Mouse (Mus musculus): ENCODE measurements around the gene Hoxc10.

Hoxc10 gene

DNA sequence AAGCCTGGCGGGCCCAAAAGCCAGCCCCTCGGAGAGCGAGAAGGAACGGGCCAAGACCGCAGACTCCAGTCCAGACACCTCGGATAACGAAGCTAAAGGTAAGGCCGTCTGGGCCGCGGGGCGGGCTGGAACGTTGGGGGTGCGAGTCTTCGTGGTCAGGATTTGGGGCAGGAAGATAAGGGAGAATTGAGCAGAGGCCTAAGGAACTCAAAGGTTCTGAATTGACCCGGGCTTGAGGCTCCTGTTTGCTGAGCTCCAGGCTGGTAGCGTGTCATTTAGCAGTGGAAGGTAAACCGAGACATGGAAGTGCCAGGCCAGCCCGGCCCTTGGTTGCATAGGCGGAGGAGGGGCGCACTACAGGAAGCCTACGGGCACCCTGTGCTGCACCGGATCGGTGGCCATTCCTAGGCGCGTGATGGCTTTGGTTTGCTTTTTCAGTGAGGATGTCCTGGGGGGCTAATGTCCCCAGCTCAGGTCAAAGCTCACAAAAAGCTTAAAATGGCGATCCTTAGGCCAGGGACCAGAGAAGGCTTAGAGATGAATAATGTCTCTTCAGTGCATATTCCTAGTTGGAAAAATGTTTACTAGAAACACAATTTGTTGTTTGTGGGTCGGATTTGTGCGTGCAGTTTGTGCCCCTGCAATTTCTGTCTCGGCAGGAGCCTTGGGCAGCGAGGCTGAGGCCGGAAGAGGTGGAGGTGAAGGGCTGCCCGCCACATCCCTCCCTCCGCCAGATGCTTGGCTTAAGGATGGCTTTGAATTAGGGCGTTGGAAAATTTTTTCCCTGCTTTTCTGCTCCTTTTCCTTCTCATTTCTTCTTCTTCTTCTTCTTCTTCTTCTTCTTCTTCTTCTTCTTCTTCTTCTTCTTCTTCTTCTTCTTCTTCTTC lies 1.2 kb downstream of the Hoxc10 start:
- DNase-seq (ENCODE audit: low spot score) = no peak

DNA sequence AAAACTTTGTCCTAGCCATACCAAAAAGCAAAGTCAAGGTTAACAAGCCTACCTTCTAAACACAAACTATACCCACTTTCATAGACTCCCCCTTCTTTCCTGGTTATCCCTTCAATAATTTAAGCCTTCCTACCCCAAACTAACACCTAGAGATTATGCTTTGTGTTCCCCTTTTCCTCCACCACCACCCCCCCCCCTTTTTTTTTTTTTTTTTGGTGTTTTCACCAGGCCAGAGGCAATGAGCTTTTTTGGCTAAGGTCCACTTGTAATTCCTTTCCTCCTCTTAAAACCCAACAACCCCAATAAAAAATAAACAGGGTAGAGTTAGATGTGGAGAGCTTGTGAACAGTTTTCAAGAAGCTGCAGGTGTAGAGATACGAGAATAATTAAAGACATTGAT lies 2.7 kb downstream of the Hoxc10 start:
- no peak for DNase-seq (ENCODE audit: low spot score)

GRCm38 (mm10) chr15:102970740-102971139 lies 4.1 kb downstream of the Hoxc10 start:
- no peak for DNase-seq (ENCODE audit: low spot score)

DNA sequence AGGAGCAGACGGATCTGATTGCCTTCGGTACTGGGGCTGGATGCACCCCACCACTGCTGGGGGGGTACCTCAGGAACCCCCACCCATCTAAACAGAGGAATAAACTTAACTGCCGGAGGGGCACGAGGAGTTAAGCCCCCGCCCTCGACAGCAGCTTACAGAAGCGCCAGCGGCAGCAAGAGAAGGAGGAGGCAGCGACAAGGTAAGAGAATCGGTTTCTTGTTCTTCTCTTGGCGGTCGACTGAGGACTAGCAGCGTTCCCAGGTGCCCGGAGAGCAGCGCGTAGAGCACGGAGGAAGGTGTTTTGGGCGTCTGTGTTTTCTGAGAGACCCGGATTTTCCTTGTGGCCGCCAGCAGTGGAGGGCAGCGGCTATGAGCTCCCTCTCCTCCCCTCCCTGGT lies 5.7 kb downstream of the Hoxc10 start:
- DNase-seq (ENCODE audit: low spot score) = no peak

DNA sequence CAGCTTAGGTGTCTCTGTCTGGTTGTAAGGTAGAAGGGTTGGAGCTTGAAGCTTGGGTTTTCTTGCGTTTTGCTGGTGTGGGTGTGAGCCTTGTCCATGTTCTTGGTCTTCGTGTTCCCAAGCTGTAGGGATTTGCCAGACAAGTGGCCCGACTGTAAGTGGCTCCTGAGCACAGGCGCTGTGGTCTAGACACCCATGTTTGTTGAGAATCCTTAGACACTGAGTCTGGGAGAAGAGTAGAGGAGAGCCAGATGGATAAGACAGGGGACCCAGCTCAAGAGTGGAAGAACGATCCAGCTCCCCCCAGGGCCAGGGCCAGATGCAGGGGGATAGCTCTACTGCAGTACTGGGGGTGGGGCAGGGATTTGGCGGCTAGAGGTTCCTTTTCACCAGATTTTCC lies 6.2 kb downstream of the Hoxc10 start:
- no peak for DNase-seq (ENCODE audit: low spot score)

- no peak for DNase-seq (ENCODE audit: low spot score)
Measured at GRCm38 (mm10) chr15:102975034-102975433, 8.4 kb downstream of the Hoxc10 start.

GRCm38 (mm10) chr15:102975688-102976111 lies 9.1 kb downstream of the Hoxc10 start:
- DNase-seq (ENCODE audit: low spot score) = no peak

DNA sequence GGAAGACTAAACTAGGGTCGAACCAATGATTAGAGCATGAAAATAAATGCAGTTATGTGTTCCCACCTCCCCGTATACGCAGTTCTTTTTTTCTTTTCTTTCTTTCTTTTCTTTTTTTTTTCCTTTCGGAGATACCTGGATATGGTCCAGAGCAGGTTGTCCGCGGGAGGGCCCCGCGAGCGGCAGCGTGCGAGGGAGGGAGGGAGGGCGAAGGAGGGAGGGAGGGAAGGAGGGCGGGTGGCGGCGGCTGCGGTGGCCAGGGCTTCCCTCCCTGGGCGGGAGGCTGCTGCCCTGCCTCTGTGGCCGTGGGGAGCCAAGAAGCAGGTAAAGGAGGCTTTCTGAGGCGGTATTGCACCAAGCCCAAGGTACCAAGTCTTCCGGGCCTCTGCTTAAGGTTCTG lies 9.6 kb downstream of the Hoxc10 start, which contains the start of gene Hoxc9:
Hoxc9 (plus strand) TSS at position 269 of the 400 bp plus-strand sequence.
- no peak for DNase-seq (ENCODE audit: low spot score)

DNA sequence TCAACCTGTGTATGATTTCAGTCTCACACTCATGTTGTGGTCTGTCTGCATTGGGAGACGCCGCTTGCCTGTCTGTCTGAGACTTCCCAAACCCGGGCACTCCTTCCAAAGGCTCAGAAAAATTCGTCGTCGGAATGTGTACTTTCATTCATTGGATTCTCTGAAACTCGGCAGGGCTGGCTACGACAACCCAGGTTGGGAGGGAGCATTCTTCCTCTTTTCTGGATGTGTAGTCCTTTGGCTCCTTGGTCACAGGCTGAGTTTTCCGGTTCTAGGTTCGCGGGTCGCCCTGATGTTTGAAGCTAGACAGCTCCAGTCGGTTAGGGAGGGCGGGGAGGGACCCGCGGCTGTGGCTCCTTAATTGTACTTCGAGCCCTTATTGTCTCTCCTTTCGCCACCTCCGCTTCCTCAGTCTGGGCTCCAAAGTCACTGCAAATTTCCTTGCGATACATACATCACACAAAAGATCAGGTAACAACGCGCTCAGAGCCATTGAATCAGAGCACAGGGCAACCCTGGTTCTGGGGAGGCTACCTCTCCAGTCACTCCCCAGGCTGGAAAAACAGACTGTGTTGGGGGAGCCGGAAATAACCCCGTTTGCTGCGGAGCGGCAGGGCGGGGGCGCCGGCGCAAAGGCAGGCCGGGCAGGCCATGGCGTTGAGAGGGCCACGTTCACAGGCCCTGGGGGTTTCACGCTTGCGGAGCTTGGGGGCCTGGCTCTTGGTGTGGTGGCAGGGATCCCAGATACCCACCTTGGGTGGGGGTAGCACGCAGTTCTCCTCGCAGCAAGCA lies 10.2 kb downstream of the Hoxc10 start:
- no peak for DNase-seq (ENCODE audit: low spot score)

- no peak for DNase-seq (ENCODE audit: low spot score)
Measured at GRCm38 (mm10) chr15:102977423-102977974, 10.9 kb downstream of the Hoxc10 start.

DNA sequence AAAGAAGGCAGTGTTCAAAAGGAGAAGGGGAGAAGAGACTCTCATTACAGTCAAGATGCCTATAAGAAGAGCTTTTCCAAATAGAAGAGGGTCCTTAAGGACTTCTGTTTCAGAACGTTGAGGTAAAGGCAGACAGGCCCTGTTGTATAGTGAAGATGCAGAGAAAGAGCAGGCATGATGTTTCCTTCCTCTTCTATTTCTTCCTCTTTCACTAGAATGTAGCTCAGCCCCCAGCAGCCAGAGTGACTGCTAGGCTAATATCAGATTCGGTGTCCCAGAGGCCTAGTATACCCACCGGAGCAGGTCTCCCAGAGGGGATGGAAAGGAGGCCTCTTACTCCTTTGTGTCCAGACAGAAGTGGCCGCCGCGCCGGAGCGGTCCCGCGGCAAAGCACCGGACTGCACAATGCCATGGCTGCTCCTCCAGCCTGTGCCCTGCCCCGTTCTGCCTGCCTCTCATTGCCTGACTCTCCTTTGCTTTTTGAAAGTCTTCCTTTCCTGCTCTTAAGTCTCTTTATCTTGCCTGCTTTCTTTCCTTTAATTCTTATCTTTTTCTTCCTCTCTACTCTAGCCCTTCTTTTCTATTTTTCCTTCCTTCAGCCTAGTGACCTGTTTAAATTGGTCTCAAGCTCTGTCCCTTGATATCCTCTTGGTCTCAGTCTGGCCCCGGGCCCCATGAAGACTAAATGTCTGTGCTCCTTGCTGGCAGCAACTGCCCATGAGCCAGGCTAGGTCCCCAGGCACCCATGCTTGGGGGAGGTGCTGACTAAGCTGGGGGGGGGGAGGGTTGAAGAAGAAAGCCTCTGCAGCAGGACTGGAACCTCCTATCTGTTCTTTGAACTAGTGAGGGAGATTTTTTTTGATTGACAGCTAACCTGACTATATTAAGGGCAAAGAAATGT lies 12.3 kb downstream of the Hoxc10 start:
- DNase-seq (ENCODE audit: low spot score) = no peak

DNA sequence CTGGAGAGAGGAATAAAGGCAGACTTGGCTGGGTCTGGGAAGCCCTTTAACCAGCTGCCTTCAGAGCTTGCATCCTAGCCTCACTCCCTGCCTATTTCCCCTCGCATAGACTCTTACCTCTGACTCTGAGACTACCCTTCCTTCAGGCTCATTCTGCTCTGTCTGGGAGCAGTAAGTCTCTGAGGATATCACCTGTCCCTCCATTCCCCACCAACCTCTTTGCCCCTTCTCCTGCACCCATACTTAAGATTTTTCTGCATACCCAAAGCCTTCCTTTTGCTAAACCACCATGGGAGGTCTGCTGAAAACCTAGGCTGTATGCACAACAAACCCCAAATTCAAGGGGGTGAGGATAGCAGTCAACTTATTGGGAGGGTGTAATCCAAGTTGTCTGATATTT lies 13.3 kb downstream of the Hoxc10 start:
- DNase-seq (ENCODE audit: low spot score) = no peak

DNA sequence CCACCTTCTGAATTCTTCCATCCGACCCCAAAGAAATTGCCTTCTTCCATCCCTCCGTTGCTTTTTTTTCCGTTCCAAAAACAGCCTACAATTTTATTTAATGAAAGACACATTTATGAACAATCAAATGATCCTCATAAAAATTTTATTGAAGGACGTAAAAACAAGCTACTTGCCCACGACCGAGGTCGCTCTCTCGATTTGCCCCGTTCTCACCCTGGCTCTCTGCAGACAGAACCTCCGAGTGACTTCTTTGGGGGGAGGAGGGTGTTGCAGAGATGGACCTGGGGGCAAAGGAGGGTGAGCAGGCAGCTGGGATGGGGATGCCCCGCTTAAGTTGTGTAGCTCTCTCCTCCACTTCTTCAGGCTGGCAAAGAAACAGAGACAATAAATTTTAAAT lies 13.8 kb downstream of the Hoxc10 start:
- no peak for DNase-seq (ENCODE audit: low spot score)

- DNase-seq (ENCODE audit: low spot score) = no peak
Measured at GRCm38 (mm10) chr15:102980912-102981311, 14.3 kb downstream of the Hoxc10 start.

DNA sequence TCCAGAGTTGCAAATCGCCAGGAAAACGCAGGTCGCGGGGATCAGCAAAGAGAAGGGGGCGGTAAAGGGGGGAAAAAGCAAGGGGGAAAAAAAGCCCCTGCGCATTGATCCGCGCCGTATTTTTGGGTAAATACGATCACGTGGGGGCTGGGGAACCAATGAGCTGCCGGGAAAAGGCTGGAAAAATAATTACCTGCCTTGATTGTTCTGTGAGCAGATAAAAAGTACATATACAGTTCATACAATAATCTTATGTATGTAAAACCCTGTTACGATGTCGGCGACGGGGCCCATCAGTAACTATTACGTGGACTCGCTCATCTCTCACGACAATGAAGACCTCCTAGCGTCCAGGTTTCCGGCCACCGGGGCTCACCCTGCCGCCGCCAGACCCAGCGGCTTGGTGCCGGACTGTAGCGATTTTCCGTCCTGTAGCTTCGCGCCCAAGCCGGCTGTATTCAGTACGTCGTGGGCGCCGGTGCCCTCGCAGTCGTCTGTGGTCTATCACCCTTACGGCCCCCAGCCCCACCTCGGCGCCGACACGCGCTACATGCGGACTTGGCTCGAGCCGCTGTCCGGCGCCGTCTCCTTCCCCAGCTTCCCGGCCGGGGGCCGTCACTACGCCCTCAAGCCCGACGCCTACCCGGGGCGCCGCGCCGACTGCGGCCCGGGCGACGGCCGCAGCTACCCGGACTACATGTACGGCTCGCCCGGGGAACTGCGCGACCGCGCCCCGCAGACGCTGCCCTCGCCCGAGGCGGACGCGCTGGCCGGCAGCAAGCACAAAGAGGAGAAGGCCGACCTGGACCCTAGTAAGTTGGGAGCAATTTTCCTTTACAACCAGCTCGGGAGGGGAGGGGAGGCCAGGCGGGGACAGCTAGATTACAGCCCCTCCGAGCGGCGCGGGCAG lies 15.0 kb downstream of the Hoxc10 start:
- DNase-seq (ENCODE audit: low spot score) = peak; percentile 61

DNA sequence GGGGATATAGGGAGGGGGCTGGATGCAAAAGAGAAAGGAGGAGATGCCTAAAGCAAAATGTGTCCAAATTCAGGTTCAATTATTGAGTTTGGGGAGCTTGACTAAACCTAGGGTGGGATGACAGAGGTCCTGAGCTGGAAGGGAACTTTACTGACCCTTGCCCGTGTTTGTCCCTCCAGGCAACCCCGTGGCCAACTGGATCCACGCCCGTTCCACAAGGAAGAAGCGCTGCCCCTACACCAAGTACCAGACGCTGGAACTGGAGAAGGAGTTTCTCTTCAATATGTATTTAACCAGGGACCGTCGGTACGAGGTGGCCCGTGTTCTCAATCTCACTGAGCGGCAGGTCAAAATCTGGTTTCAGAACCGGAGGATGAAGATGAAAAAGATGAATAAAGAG lies 17.1 kb downstream of the Hoxc10 start:
- no peak for DNase-seq (ENCODE audit: low spot score)

DNA sequence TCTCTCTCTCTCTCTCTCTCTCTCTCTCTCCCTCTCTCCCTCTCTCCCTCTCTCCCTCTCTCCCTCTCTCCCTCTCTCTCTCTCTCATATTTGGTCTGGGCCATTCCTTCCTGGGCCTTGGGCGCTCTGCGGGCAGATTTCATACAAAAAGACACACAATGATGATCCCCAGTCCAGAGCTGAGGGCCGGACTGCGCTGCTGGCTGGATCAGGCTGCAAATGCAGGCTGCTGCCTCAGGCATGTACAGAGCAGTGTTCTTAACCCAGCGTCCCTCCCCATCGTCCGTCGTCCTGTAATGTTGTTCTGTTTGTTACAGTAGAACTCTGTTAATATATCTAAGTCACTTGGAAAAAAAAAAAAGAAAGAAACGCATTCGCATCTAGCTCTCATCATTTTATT lies 17.9 kb downstream of the Hoxc10 start:
- DNase-seq (ENCODE audit: low spot score) = no peak

DNA sequence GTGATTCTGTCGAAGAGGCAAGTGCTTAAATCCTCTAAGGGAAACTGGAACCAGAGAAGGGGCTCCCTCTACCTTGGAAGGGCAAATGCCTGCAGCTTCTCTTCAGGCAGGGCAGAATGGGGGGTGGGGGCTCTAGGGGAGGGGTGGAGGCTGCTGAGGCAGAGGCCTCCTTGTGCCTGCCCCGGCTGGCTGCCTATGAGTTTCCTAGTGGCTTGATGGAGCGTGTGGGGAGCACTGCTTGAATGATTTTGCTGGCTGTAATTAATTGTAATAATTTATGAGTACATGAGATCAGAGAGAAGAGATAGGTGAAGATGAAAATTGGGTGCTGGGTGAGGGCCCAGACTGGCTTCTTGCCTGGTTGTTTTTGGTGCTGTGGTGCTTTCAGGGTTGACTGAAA lies 18.3 kb downstream of the Hoxc10 start:
- DNase-seq (ENCODE audit: low spot score) = no peak

- peak; percentile 98 for DNase-seq (ENCODE audit: low spot score)
Measured at GRCm38 (mm10) chr15:102987124-102987833, 20.7 kb downstream of the Hoxc10 start.

- DNase-seq (ENCODE audit: low spot score) = no peak
Measured at GRCm38 (mm10) chr15:102988078-102988477, 21.5 kb downstream of the Hoxc10 start.
